8 mouse cellular contexts compared by ENCODE assay signal in the genomic region with DNA sequence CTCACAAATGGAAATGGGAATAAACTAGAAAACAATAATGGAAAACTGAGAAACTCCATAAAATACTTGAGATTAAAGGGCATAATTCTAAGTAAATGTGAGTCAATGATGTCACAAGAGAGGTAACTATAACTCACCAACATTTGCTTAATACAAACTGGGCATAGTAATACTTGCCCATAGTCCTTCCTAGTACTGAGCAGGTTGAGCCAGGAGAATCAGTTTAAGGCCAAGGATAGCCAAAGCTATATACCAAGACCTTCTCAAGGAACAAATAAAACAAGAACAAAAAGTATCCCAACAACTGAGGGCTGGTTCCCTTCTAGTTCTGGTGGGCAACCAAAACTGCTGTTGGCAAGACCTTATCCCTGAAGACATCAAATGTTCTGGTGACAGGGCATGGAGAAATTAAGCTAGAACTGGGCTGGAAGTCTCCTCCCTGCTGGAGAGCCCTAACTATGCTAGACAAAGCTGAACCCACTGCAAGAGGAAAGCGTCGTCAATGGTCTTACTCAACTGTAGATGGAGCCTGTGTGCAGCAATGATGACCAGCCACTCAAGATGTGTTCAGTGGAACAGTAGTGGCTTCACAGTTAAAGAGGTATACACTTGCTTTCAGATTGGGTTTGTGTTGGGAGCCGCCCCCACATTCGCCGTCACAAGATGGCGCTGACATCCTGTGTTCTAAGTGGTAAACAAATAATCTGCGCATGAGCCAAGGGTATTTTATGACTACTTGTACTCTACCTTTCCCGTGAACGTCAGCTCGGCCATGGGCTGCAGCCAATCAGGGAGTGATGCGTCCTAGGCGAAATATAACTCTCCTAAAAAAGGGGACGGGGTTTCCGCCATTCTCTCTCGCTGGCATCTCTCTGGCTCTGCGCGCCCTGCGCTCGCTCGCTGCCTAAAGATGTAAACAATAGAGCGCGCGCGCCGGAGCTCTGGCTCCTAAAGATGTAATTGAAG. TPM values are rescaled to one million over a fixed set of nuclear protein-coding genes. Genes with fewer than 3 reads are reported as not detected.
DNase-seq lines count a peak whose midpoint lies in the region; ATAC-seq and TF ChIP-seq lines count a peak whose summit lies in the region.
"Not testable (repeated sequence)": the region's sequence is repeated elsewhere in the genome, so short reads cannot be mapped to it uniquely, and the experiment has no call there.

No protein-coding gene starts in this region.

- ATAC-seq in activated CD4-positive, CD25-positive, alpha-beta regulatory T cell, adult 4 months: peak; percentile 97
- ATAC-seq in hindbrain, postnatal 0 days: peak; percentile 99

- not testable (repeated sequence) for H3K36me3 ChIP-seq in hindbrain, postnatal 0 days (ENCODE audit: insufficient read depth, low read length)

- TF ChIP-seq CTCF in hindbrain, postnatal 0 days (IDR thresholded peaks at IDR 0.05; ENCODE audit: low read depth): peak; percentile 73
- TF ChIP-seq CTCF in olfactory bulb, adult 2 months (IDR thresholded peaks at IDR 0.05; ENCODE audit: insufficient read depth, low read depth, low read length): not testable (repeated sequence)

- peak overlapping the region; percentile 52 for H3K4me2 ChIP-seq in hindbrain, postnatal 0 days (ENCODE audit: low read depth, low read length)

- not testable (repeated sequence) for H3K9me3 ChIP-seq in hindbrain, postnatal 0 days (ENCODE audit: low read length)

- intact Hi-C loops in gastrocnemius, postnatal 36 days (cut with DNase I): not testable (repeated sequence)

- not testable (repeated sequence) for H3K4me1 ChIP-seq in hindbrain, postnatal 0 days (ENCODE audit: insufficient read depth, low read length); olfactory bulb, adult 2 months (ENCODE audit: control insufficient read depth, insufficient read depth, low read length)

- TF ChIP-seq POLR2A in olfactory bulb, adult 2 months (IDR thresholded peaks at IDR 0.05; ENCODE audit: insufficient read depth, low read depth, low read length): not testable (repeated sequence)

- peak overlapping the region; percentile 36 for H3K4me3 ChIP-seq in hindbrain, postnatal 0 days (ENCODE audit: low read length)
- H3K4me3 ChIP-seq in olfactory bulb, adult 2 months (ENCODE audit: insufficient read depth, low read depth, low read length): peak overlapping the region; percentile 36

- not testable (repeated sequence) for H3K27me3 ChIP-seq in hindbrain, postnatal 0 days (ENCODE audit: insufficient read depth, low read length)

- H3K9ac ChIP-seq in hindbrain, postnatal 0 days (replicated peaks; ENCODE audit: low read length): not testable (repeated sequence)

- WGBS in hindbrain, postnatal 0 days: 0% methylated on average over 7 of the region's 25 CpGs
- WGBS in olfactory bulb, adult 2 months: under 1% methylated on average over 7 of the region's 25 CpGs

- peak overlapping the region; percentile 38; the same call in 1 of the 2 replicates for H3K27ac ChIP-seq in hindbrain, postnatal 0 days
- peak overlapping the region; percentile 47; the same call in 1 of the 2 replicates for H3K27ac ChIP-seq in olfactory bulb, adult 2 months (ENCODE audit: insufficient read depth, low read depth, low read length)

- peak; percentile 76 for DNase-seq in embryo, embryonic 11 days
- DNase-seq in gastrocnemius, postnatal 36 days: peak; percentile 15 to 51
- peak; percentile 89 for DNase-seq in hindbrain, postnatal 0 days (ENCODE audit: low spot score)
- DNase-seq in left cerebral cortex, adult 11 months (ENCODE audit: low spot score): peak; percentile 51
- peak; percentile 74 for DNase-seq in lung, postnatal 10 days
- peak; percentile 25 to 46 for DNase-seq in thymus, postnatal 10 days (ENCODE audit: low spot score in 2 of 2)

RNA-seq across cellular contexts. Expression of gene Creb3l2, which starts 21.9 kb away (rescaled TPM):
- polyA plus RNA-seq in activated CD4-positive, CD25-positive, alpha-beta regulatory T cell, adult 4 months (2017; shearing (Covaris generic)): 1 to 10 TPM; 3.0 to 3.6 TPM
- 1 to 10 TPM; 8.6 to 9.4 TPM for total RNA-seq in gastrocnemius, postnatal 36 days (2021)
- total RNA-seq in hindbrain, postnatal 0 days (2014; rRNA removed): 5.5 and 6.3 TPM in 2 replicates
- polyA plus RNA-seq in hindbrain, postnatal 0 days (2015; fragmentation: Nextera tagmentation; extraction: Ambion mirVana): 1.9 and 2.2 TPM in 2 replicates
- polyA plus RNA-seq in olfactory bulb, adult 2 months (2012; ENCODE audit: insufficient read depth, insufficient read length, low replicate concordance, missing spikeins): not detected in 2 replicates

Comparison
In these comparisons a context has a peak if more than half of its experiments do, and no peak if none do; other contexts are left out.
1. Peak in every context shown above with its lines: DNase-seq, ATAC-seq, H3K4me3 ChIP-seq and H3K27ac ChIP-seq.
2. DNase-seq: peak in every context shown above with its lines; median percentile 89 in hindbrain, postnatal 0 days; 76 in embryo, embryonic 11 days; 74 in lung, postnatal 10 days; 51 in left cerebral cortex, adult 11 months; 36 in thymus, postnatal 10 days; 33 in gastrocnemius, postnatal 36 days.